Mouse (Mus musculus): Measurements from ENCODE around the gene Map1b.

The Map1b gene

DNA sequence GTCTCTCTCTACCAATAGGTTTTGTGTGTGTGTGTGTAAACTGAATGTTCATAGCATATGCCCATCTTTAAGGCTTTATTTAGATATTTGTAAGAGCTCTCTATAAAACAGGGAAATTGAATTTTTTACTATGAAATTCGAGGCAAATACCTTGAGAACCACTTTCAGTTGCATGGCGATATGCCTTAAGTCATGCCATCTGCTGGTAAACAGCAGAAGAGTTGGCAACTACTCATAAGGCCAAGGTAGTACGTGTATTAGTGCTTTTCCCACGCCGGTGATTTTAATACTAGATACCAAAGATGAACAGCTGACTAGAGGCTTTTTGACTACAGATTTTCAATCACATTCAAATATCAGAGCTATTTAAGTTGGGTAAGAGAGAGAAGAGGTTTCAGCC, 27.2 kb downstream of the Map1b start:
- no peak for DNase-seq (ENCODE audit: low spot score)

DNA sequence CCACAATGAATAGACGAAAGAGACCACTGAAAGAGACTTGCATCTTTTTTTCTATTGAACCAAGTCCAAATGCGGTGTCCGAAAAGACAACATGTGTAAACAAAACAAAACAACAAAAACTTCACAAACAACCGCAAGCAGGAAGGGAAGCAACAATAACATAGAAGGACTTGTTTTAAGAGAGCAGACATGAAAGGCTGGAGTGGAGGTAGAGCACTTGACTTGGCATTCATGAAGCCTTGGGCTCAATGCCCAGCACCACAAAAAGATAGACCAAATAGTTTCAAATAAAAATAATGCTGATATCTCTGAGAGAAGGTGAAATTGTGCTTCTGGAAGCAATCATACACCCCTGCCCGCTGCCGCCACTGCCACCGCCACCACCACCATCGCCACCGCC, 30.5 kb downstream of the Map1b start:
- DNase-seq (ENCODE audit: low spot score): no peak

DNA sequence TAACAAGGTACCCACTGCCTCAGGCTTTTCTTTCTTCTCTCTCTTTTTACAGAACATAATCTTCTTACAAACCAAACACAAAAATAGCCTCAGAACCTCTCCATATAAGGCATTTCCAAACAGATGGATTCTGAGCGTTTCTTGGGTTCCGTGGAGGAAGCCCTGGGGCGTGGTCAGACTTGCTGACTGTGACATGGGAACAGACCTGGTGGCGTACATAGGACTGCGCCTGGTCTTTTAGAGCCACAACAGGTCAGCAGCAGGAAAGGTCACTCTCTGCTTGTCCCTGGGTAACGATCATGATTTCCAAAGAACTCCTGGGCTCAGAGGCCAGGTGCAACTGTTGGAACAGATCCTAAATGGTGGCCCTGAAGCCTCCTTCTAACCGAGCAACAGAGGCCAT, 31.0 kb downstream of the Map1b start:
- no peak for DNase-seq (ENCODE audit: low spot score)

DNA sequence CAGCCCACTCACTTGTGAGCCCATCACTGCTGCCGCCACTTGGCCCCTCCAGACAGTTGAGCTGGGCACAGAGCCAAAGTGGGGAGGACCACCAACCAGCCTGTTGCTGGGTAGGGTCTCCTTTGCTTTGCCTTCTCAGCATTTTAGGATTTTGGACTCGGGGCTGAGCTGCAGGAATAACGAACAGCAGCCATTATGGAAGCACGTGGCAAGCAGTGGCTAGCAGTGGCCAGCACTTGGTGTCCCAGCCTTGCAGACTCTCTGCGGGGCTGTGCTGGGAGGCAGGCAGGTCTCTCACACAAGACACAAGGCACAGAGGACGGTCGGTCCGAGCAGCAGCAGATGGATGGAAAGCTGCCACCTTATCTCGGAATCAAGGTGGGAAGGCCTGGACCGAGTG, 31.4 kb downstream of the Map1b start:
- no peak for DNase-seq (ENCODE audit: low spot score)

DNA sequence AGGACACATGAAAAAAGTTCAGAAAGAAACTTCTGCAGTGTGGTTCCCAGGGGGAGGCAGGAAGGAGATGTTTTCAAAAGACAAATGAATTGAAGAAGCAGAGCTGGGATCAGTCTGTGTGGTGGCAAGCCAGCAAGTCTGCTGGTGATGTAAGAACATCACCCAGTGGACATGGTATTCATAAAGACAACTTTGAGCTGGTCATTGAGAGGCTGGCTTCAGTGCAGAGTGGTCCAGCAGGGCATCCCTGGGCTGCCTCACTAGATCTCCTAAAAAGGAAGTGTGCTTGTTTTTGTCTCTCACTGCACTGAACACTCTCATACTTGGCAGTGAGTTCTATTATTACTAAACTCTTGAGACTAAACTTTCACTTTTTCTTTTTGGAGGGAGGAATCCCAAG, 32.9 kb downstream of the Map1b start:
- no peak for DNase-seq (ENCODE audit: low spot score)

DNA sequence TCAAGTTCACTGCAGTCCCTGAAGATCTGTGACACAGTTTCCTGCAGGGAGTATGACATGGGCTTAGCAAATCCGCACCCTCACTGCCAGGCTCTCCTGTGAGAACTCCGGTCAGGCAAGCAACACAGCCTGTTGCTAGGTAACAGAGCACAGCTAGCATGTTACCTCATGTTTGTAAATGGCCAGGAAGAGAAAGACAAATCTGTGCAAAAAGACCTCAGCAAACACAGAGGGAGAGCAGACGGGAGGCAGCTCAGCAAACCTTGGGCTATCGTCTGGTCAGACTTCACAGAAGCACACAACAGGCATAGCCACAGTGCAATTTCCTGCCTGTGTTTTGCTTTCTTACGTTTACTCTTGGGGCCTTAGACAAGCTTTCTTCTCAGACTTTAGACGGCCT, 40.9 kb downstream of the Map1b start:
- peak; percentile 77 for DNase-seq (ENCODE audit: low spot score)

DNA sequence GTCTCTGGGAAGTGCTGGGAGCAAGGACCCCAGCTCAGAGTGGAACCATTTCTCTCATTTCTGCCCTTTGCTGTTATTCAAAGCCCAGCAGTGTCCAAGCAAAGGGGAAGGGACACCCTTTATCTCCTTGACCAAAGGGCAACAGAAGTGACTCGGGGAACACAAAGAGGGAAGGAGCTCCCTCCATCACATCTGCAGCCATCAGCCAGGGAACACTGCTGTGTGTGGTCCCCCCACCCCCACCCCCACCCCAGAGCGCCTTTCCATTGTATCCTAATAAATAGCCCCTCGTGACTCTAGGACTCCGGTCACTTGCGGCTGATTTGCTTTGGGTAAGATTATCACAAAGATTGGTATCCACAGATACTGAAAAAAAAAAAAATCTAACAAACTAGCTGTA, 41.3 kb downstream of the Map1b start:
- DNase-seq (ENCODE audit: low spot score): no peak

DNA sequence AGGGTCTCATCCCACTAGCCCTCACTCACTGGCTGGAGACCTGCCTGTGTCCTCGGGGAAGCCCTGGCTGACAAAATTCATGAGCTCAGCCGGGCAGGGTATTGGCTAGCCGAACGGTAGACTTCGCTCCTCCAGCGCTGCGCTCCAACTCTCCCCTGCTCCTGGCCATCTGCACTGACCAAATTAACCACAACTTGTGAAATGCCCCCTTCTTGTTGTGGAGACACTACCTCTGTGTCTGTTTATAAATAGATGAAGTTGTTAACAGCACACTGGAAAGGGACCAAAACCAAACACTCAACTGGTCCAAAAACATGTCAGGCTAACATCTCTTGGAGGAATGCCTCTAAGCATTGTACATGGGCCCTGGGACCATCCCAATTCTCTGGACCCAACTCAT, 42.2 kb downstream of the Map1b start:
- DNase-seq (ENCODE audit: low spot score): no peak

DNA sequence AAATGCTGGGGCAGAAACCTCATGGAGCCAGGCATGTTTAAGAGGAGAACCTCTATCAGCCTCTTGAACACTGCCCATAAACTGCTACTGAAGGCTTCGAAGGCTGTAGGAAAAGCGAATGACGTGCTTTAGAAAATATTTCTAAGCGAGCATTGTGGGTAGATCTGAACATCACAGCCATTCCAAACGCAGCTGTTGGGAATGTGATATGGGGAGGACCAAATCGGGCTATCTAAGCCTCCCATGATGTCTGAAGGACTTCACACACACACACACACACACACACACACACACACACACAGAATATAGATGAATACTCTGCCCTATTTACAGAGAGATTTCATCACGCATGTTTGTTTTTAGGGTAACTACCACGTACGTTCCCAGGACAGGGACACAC, 44.3 kb downstream of the Map1b start:
- DNase-seq (ENCODE audit: low spot score): no peak

DNA sequence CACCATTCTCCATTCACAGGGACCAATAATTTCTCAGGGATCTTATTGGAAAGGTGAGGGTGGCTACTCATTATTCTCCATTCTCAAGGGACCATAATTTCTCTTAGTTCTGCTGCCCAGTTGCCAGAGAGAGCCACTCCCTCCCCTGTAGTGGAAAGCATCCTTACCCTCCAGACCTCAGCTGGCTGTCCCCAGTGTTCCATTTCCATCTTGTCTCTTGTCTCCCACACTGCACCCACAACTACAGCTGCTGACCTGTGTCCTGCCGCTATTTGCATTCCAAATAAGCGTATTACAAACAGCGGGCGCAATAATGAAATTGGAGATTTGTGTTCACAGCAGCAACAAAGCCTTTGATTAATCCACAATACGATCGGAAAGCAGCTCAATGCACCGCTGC, 46.3 kb downstream of the Map1b start:
- no peak for DNase-seq (ENCODE audit: low spot score)

DNA sequence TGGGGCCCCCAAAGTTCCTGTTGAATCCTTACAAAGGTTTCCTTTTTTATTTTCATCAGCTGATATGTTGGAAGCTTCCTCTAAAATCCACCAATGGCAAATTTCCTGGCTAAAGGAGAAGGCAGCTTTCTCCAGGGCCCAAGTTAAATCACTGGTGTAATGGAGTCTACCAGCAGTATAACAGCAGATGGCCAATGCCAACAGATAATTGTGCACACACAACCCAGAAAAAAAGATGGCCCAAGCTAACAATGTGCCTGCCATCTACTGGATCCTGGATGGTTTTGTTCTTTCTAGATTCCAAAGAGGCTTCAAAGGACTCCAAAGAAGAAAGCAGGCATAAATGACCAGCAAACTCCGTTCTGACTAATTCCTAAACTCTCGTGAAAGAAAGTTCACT, 48.1 kb downstream of the Map1b start:
- no peak for DNase-seq (ENCODE audit: low spot score)

DNA sequence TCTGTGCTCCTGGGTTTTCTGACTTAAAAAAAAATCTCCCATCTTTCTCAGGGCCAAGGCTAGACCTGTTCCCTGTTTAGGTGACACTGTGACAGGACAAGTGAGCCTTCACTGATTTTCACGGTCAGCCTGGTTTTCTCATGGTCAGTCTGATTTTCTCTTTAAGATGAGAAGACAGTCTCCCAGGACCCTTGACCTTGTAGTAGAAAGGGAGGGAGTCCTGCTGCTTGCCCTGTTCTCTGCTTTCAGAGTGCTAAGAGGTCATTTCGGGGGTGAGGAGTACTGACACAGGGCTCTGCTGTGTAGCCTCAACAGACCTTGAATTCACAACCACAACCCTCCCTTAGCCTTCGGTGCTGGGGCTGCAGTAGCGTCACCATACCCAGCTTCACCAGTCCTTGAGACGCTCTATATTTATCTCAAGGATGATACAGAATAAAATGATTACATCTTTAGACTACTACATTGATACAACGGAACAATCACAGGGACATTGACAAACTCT, 49.5 kb downstream of the Map1b start:
- DNase-seq (ENCODE audit: low spot score): no peak

DNA sequence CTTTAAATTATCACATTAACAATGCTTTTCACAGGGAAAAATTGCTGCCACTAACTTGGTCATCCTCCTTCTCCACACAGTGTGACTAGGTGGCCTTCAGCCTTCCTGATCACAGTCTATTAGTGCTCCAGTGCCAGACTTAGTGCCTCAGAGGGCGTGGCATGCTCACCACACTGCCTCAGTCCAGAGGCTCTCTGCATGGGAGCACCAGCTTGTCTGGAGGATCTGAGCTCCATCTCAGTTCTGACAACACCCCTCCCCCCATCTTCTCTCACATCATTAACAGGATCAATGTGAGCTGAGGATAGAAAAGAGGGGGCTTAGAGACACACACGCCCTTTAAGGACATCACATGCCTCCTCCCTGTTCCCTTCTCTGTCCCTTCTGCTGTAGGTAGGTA, 50.3 kb downstream of the Map1b start:
- peak; percentile 32 for DNase-seq (ENCODE audit: low spot score)

DNA sequence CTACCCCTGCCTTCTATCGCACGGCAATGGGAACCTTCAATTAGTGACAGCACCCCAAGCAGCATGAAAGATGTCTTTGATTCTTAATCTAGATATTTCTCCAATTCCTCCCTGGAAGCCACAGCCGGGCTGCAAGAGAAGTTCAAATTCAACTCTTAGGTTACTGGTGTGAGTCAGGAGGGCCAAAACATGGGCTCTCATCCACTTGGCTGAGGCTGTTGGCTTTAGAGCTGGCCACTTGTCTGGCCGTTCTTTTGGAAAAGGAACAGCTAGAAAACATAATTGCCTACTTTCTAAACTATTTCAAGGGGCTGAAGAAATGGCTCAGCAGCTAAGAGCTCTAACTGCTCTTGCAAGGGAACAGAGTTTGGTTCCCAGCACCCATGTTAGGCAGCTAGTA, 51.8 kb downstream of the Map1b start:
- no peak for DNase-seq (ENCODE audit: low spot score)

DNA sequence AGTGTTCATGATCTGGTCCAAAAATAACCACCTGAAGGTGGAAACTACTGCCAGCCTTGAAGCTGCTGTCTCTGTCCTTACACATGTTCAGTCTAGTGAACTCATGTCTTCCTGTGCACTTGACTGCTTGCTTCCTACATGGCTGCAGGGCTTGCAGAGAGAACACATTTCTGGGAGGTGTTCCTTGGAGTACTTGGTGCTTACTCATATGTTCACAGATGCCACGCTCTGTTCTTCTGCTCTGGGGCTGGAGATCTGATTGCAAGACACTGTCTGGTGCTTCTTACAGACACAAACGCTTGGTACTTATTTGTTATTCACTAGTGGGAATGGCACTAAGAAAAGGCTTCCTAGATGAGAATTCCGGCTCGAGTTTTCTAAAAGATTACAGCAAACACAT, 54.5 kb downstream of the Map1b start:
- no peak for DNase-seq (ENCODE audit: low spot score)

DNA sequence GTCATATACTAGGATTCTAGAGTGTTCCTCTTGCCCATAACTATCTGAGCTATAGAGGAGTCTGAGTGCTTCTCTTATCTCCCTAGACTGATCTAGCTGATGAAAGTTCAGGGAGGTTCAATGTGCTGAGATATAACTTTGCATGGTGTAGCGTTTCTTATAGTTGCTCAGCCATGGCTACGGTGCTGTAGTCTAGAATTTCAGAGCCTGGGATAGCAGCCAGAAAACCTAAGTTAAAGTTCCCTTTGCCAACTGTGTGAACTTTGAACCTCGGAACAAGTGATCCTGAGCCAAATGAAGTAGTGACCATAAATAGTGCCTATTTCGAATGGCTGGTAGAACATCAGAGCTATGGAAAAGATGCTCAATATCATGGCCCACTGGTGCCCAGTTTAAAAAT, 56.7 kb downstream of the Map1b start:
- DNase-seq (ENCODE audit: low spot score): no peak

DNA sequence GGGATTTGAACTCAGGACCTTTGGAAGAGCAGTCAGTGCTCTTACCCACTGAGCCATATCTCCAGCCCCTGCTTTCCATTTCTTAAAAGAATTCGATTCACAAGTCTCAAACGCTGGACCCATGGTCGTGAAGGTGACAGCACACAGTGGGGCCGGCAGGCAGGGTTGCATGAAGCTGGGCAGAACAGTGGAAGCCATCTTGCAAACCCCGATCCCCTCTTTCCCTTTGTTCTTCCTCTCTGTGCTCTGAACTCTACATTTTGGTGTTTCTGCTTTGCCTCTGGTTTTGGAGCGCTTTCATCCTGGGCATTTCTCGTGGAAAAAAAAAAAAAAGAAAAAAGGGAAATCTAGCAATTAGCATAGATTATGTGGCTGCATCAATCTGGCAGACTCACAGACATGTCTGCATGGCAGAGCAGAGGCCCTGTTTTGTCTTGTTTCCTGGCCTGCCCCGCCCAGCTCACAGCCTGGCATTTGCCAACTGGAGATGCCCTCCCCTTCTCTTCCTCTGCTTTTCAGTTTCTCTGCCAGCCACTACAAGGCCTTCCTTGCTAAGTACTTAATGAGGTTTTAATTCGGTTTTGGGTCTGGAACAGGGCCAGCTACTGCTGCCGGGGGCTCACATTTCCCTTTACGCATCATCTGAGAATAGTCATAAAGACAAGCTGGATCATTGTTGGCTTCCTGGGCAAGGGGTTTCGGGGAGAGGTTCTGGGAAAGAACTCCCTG, 57.5 kb downstream of the Map1b start:
- DNase-seq (ENCODE audit: low spot score): peak; percentile 96

DNA sequence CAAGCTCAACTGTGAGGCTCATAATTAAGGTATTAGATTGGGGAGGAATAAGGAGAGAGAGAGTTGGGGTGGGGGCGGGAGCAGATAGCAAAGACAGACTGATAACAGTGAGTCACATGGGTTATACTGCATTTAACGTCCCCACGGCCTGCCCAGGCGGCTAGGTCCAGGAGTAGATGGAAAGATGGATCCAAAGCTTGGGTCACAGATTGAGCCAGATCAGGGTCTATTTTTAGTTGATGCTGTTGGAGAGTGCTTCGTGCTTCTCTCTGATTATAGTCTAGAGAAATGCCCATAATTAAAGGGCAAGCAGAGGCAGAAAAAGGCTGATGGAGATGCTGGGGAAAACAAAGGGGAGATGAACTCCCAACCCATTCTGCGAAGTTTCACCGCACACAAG, 61.4 kb downstream of the Map1b start:
- DNase-seq (ENCODE audit: low spot score): no peak

DNA sequence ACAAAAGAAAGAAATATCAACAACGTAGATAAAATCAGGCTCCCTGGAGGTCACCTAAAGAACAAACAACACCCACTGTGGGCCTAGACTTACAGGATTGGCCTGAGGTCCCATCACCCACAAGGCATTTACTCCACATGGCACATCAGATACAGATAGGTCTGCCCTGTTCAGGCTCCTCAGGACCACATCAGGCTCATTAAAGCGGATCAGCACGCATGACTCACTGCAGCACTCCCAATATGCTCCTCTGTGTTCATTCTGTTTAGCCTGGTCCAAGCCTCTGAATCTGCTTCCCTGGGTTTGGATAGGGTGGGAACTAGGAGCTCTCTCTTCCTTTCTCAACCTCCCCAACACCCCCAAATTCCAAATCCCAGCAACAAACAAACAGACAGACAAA, 63.9 kb downstream of the Map1b start:
- peak; percentile 50 for DNase-seq (ENCODE audit: low spot score)

DNA sequence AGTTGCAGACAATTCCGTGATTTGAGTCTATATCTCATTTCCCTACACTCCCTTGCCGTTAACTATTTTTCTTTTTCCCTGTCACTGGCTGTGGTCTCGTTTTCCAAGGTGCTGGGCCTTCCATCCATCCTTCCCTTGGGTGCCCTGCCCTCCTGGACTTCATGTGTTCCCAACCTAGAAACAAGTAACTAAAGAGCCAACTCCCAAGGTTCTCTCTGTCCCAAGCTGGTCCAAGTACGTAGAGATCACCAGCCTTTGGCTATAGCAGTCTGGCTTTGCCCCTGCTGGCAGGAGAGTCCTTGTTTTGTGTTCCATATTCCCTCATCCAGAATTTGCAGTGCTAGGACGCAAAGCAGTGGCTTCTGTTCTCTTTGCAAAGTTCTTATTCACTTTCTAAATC, 65.1 kb downstream of the Map1b start:
- DNase-seq (ENCODE audit: low spot score): no peak

DNA sequence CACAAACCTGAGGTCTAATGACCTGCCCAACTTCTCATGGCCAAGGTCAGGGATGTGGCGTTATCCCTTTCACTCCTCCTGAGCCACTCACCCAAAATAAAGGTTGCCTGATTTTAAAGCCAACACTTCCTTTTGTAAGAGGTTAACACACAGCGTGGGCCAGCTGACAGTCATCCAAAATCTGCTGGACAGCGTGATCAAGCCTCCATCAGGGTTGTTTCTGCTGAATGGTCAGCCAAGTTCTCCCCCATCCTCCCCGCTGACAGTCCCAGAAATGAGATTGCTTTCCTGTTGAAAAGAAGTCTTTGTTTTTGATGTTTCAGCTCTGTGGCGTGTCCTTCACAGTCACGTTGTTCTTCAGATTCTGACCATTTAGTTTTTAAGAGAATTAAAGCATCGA, 65.6 kb downstream of the Map1b start:
- no peak for DNase-seq (ENCODE audit: low spot score)

DNA sequence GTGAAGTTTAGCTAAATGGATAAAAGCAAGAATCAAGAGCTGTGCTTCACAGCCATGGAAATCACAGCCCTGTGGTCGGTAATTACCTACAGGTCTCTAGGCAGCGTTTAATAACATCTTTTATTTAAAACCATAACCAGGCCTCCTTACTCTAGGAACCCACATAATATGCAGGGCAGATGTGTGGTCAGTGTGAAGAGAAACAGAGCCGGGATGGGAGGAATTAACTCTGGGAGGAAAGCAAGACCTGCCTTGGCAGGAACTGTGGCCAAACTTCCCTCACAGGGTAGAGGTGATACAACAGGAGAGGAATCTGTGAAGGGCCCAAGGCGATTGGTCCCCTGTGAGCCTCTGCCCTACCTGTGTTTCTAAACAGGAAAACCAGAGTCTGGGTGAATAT, 66.8 kb downstream of the Map1b start:
- DNase-seq (ENCODE audit: low spot score): peak; percentile 60

DNA sequence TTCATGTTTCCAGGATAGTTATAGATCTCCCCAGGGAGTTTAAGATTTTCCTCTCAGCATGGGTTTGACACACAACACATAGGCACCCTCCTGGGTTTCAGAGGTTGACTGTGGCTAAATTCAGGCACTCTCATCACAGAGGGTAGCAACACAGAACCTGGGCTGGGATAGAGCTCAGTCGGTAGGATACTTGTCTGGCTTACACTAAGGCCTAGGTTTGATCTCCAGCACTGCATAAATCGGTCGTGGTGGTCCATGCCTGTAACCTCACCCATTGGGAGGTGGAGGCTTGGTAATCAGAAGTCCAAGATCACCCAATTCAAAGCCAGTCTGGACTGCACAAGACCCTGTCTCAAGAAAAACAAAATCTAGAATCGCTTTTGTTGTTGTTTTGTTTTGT, 68.1 kb downstream of the Map1b start:
- DNase-seq (ENCODE audit: low spot score): no peak

DNA sequence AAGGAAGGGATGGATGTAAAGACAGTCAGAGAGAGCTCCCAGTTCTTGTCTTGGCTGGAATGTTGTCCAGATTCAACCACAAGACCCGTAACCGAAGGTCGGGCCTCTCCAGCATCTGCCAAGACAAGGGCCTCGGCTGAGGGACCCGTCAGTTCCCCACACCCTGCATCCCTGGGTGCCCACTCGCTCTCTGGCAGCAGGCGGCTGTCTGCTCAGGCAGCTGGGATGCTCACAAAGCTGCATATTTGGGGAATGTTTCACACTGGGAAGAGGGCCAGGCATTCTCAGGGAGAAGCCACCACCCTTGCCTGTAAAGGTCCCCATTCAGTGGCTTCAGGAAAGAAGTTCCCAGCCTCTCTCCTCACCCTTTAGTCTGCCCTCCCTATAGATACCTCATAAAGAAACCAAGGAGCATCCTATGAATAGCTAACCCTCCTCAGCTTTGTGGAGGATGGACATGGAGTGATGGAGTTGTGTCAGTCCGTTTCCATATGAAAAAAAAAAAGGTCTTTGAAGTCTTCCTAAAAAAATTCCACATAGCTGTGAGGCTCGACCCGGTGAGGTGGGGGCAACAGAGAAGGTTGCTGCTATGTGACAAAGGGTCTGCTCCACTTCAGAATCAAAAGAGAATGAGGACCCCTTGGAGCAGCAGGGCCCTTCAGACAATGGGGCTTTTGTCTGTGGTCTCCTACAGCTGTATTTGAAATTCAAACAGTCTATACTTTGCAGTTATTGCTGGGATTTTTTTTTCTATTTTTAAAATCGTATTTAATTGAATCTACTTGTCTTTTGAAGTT, 68.7 kb downstream of the Map1b start:
- peak; percentile 60 for DNase-seq (ENCODE audit: low spot score)
